Mouse (Mus musculus) hindbrain, embryonic 15.5 days (tissue): ENCODE measurements at regions not wholly inside any gene's neighbourhood (a gene's known extent, or its start where the extent isn't known, plus 50 kb on each side); places are given as distances from the start of the nearest gene placed in this dataset.

Experiments used
- ATAC-seq: fragments of 200-750 bp; cut with Nextera tagmentation; 2 replicates; pipeline ENCODE4 v1.8.0; 2017; ENCODE audit warnings: low read depth, moderate number of reproducible peaks, moderate TSS enrichment; ENCODE audit not compliant: low FRiP score
- H3K27ac ChIP-seq: fragments of 300-500 bp; sonication (generic); replicated peaks from 2 replicates; pipeline ENCODE4 v1.5.1; 2015; ENCODE audit warnings: mild to moderate bottlenecking, inconsistent platforms
- H3K27me3 ChIP-seq: fragments of 300-500 bp; sonication (generic); 2 replicates; pipeline ENCODE4 v1.6.1; 2015; ENCODE audit warnings: control low read depth, inconsistent platforms
- H3K36me3 ChIP-seq: fragments of 300-500 bp; sonication (generic); 2 replicates; pipeline ENCODE4 v1.6.1; 2015; ENCODE audit warnings: control low read depth, inconsistent platforms
- H3K4me1 ChIP-seq: fragments of 300-500 bp; sonication (generic); replicated peaks from 2 replicates; pipeline ENCODE4 v1.6.1; 2015; ENCODE audit warnings: control low read depth, inconsistent platforms
- H3K4me2 ChIP-seq: fragments of 300-500 bp; sonication (generic); 2 replicates; pipeline ENCODE4 v1.6.1; 2015; ENCODE audit warnings: moderate library complexity, mild to moderate bottlenecking, inconsistent platforms
- H3K4me3 ChIP-seq: fragments of 300-500 bp; sonication (generic); 2 replicates; pipeline ENCODE4 v1.5.1; 2015; ENCODE audit warnings: mild to moderate bottlenecking, inconsistent platforms
- H3K9ac ChIP-seq: fragments of 300-500 bp; sonication (generic); 2 replicates; pipeline ENCODE4 v1.6.1; 2015; ENCODE audit warnings: inconsistent platforms
- H3K9me3 ChIP-seq: fragments of 300-500 bp; sonication (generic); 2 replicates; pipeline ENCODE4 v1.6.1; 2016; ENCODE audit warnings: control low read depth, inconsistent platforms
- WGBS: fragments of 180-500 bp; shearing (Covaris S2); methylation state at CpG from one replicate; pipeline ENCODE4 v1.1.7; 2015; 5-methylcytosine and 5-hydroxymethylcytosine counted together

DNA sequence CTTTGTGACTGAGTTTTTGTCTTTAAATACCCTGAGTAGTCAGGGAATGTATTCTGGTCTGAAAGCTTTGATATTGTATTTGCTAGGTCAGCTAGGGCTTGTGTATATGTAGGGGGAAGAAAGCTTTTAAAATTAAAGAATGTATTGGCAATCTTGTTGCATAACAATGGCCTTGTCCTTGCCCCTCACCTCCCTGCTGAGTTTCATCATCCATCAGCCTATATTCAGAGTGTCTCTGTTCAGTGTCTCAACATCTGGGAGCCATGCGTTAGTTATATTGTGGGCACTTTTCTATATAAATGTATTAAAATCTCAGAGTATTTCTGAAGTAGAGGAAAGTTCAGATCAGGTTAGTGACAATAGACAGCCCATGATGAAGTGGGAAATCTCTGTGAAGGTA is 76.0 kb upstream of the Inhba start:
- Histone ChIP-seq H3K4me2 (no peak overlapping the region), H3K36me3 (no peaks in the 10 kb centered on the region), H3K9me3 (no peaks in the 10 kb centered on the region), H3K4me3 (no peak overlapping the region), H3K9ac (no peak overlapping the region), H3K27me3 (no peaks in the 10 kb centered on the region), H3K27ac (no peak overlapping the region), H3K4me1 (no peaks in the 10 kb centered on the region)
- ATAC-seq, result no peak
- WGBS, result 55% methylated on average over 1 of the region's 1 CpGs

DNA sequence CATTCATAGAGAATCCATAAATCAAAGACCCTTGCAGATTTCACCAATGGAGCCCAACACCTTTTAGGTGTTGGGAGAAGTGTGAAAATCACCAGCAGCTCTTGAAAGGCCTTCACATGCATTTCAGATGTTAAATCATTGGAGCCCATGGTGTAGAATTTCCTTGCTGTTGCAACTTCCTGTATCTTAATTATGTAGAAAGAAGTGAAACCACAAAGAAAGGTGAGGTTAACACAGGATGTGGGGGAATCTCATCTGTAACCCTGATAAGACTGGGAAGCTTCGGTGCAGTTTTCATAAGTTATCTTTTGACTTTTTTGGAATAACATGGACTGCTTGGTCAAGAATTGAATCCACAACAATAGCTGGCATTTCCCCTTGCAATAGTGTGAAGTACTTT is 75.5 kb upstream of the Inhba start:
- no peak overlapping the region for H3K9ac ChIP-seq
- no peak overlapping the region for H3K27ac ChIP-seq
- ATAC-seq, result no peak
- no peaks in the 10 kb centered on the region for H3K4me1 ChIP-seq
- no peaks in the 10 kb centered on the region for H3K36me3 ChIP-seq
- WGBS, result 83% methylated on average over 1 of the region's 1 CpGs
- no peak overlapping the region for H3K4me3 ChIP-seq
- no peaks in the 10 kb centered on the region for H3K9me3 ChIP-seq
- H3K27me3 ChIP-seq, result no peaks in the 10 kb centered on the region
- H3K4me2 ChIP-seq, result no peak overlapping the region

DNA sequence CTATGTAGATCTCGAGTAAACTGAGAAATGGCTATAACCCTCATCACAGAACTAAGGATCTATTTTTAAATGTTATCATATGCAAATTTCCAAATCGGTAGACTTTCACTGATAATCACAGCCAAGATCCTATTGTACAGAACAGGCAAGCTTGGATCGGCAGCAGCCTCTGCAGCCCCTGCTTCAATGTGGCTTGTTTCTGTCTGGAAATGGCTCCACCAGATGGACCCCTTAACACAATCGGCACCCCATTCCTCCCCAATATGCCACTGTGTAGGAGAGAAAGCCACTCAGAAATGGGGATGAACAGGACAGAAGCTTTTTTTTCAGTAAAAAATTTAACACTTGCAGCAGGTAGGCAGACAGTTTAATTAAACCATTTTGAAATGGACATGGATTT is 61.5 kb upstream of the Inhba start:
- H3K4me3 ChIP-seq, result no peak overlapping the region
- H3K9me3 ChIP-seq, result no peaks in the 10 kb centered on the region
- no peak for ATAC-seq
- WGBS, result 88% methylated on average over 4 of the region's 4 CpGs
- no peak overlapping the region for H3K27ac ChIP-seq
- H3K27me3 ChIP-seq, result no peaks in the 10 kb centered on the region
- H3K4me2 ChIP-seq, result no peak overlapping the region
- H3K4me1 ChIP-seq, result no peaks in the 10 kb centered on the region
- H3K36me3 ChIP-seq, result no peaks in the 10 kb centered on the region
- no peak overlapping the region for H3K9ac ChIP-seq

DNA sequence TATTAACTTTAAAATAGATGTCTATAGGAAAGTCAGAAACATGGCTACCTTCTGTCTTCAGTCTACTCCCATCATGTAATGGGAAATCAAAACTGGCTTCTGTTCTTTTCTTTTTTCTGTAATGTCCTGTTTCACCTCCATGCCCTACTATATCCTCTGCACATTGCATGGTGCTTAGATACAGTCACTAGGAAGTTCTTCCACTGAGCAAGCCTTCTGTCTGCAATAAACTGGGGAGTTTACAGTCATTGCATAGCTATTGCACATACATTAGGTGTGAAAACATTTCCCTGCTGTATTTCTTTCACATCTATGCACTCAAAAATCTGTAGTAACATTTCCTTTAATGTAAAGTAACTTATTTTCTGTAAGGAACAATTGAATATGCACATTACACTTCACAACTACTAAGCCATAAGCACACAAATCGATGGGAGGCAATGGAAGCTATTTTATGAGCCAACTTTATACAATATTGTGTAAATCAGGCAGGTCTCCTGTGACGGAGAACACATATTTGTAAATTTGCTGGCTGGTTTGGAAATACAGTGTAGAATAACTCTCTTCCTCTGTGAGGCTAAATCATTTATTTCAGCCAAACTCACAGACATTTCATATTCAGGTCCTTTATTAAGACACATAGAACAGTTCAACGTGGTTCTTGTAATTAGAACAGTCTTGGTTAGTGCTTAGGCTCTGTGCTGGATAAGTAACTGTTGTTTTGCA is 60.6 kb upstream of the Inhba start:
- Histone ChIP-seq H3K4me1 (no peaks in the 10 kb centered on the region), H3K4me2 (no peak overlapping the region), H3K9me3 (no peaks in the 10 kb centered on the region), H3K27me3 (no peaks in the 10 kb centered on the region), H3K27ac (no peak overlapping the region), H3K36me3 (no peaks in the 10 kb centered on the region), H3K9ac (no peak overlapping the region), H3K4me3 (no peak overlapping the region)
- ATAC-seq, result no peak
- WGBS, result 77% methylated on average over 3 of the region's 3 CpGs
